Mouse (Mus musculus) testis, postnatal 10 days (tissue): Measurements from ENCODE around the gene Mettl9.
A peak's percentile ranks its signal among the peaks of the same experiment; 100 is the strongest.

Source experiments
- DNase-seq: peaks from one replicate; pipeline ENCODE4 v3.0.0; 2021; ENCODE audit warnings: low spot score

The Mettl9 gene

GRCm38 (mm10) chr7:121107851-121108250 is 73.6 kb downstream of the Mettl9 start:
- DNase-seq, result no peak

GRCm38 (mm10) chr7:121111321-121111720 is 77.1 kb downstream of the Mettl9 start:
- no peak for DNase-seq

GRCm38 (mm10) chr7:121111762-121112161 is 77.5 kb downstream of the Mettl9 start:
- no peak for DNase-seq

GRCm38 (mm10) chr7:121120143-121120818 is 86.0 kb downstream of the Mettl9 start:
- peak; percentile 91 for DNase-seq
